Mouse (Mus musculus) hindbrain, postnatal 0 days (tissue): ENCODE data around the gene Cnpy1. TPM values are rescaled to one million over a fixed set of nuclear protein-coding genes. Genes with fewer than 3 reads are reported as not detected.
A peak's percentile ranks its signal among the peaks of the same experiment; 100 is the strongest.

ENCODE experiments used
- ATAC-seq: fragments of 200-750 bp; cut with Nextera tagmentation; 2 replicates; pipeline ENCODE4 v1.8.0; 2017; ENCODE audit warnings: mild to moderate bottlenecking, moderate TSS enrichment, moderate library complexity
- DNase-seq: peaks from one replicate; pipeline ENCODE4 v3.0.0-alpha.2; 2015; ENCODE audit warnings: low spot score
- H3K27ac ChIP-seq: fragments of 300-500 bp; sonication (generic); 2 replicates; pipeline ENCODE4 v1.5.1; 2014; ENCODE audit warnings: mild to moderate bottlenecking
- H3K27me3 ChIP-seq: fragments of 300-500 bp; sonication (generic); 2 replicates; pipeline ENCODE4 v1.6.1; 2014; ENCODE audit warnings: low read length, mixed read lengths; ENCODE audit not compliant: insufficient read depth
- H3K36me3 ChIP-seq: fragments of 300-500 bp; sonication (generic); 2 replicates; pipeline ENCODE4 v1.6.1; 2014; ENCODE audit warnings: low read length, mixed read lengths; ENCODE audit not compliant: insufficient read depth
- H3K4me1 ChIP-seq: fragments of 300-500 bp; sonication (generic); 2 replicates; pipeline ENCODE4 v1.6.1; 2014; ENCODE audit warnings: antibody characterized with exemption, low read length, mixed read lengths; ENCODE audit not compliant: insufficient read depth
- H3K4me2 ChIP-seq: fragments of 300-500 bp; sonication (generic); 2 replicates; pipeline ENCODE4 v1.6.1; 2014; ENCODE audit warnings: low read depth, mild to moderate bottlenecking, low read length, moderate library complexity, mixed read lengths
- H3K4me3 ChIP-seq: fragments of 300-500 bp; sonication (generic); 2 replicates; pipeline ENCODE4 v1.5.1; 2014; ENCODE audit warnings: low read length
- H3K9ac ChIP-seq: fragments of 300-500 bp; sonication (generic); replicated peaks from 2 replicates; pipeline ENCODE4 v1.6.1; 2014; ENCODE audit warnings: mild to moderate bottlenecking, low read length, moderate library complexity, mixed read lengths
- H3K9me3 ChIP-seq: fragments of 300-500 bp; sonication (generic); 2 replicates; pipeline ENCODE4 v1.6.1; 2016; ENCODE audit warnings: low read length, mixed read lengths
- CTCF ChIP-seq: IDR thresholded peaks from 2 replicates; pipeline ENCODE4 v1.5.1; 2016; ENCODE audit warnings: antibody characterized with exemption, control low read depth, low read depth
- WGBS: fragments of 180-500 bp; shearing (Covaris S2); extraction: QIAGEN DNeasy Blood & Tissue Kit; methylation state at CpG from one replicate; pipeline ENCODE4 v1.1.7; 2014; 5-methylcytosine and 5-hydroxymethylcytosine counted together
- polyA plus RNA-seq: library from polyadenylated mRNA; unstranded; fragments of >200 nt; fragmentation: Nextera tagmentation; extraction: Ambion mirVana; gene quantifications from 2 replicates; pipeline ENCODE4 v1.2.1, GENCODE M21; 2015
- total RNA-seq: library from RNA; depleted of rRNA; stranded (reverse); fragments of >200 nt; gene quantifications from 2 replicates; pipeline ENCODE4 v1.2.3, GENCODE M21; 2014

The Cnpy1 gene
- total and polyA plus RNA-seq, 2 experiments from 2014 or later = 31.7 to 45.6 TPM

DNA sequence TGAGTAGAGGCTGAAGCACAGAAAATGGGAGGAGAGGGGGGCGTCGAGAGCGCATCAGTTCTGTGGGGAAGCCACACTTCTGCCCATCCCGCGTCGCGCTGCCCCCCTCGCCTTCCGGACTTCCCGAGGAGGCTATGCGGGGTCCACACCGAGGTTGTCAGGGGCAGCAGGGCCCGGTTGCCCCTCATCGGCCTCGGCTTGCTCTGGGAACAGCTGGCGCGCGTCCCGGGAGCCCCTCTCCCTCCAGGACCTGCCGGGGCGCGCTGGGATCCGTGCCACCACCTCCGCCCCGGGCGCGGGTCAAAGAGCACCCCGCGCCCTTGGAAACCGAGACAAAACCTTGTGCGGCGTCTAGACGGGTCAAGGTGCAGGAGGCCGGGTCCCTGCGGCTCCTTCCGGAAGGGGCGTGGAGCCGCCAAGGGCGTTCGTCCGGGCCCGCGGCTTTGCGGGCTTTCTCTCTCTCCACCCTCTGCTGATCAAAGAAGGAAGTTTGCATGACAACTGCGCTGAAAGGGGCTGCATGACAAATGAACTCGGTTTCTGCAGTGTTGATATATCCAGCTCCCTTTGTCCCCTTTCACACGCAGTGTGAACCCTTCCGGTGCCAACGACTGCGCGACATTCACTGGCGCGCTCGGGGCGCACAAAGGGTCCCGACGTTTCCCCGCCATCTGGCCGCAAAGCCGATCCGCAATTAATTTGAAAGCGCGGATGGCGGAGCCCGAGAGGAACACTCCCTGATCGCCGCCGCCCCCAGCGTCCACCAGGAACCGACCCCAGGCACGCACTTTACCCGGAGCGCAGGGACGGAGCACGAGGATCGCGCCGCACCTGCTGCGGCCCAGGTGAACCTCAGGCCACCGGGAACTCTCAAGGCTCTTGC is 35.8 kb downstream of the Cnpy1 start:
- ATAC-seq (peak; percentile 88), DNase-seq (peak; percentile 74)
- WGBS = under 1% methylated on average over 79 of the region's 80 CpGs
- H3K4me2 ChIP-seq = peak overlapping the region; percentile 61
- peak overlapping the region; percentile 53 for H3K4me3 ChIP-seq
- peaks cover 12% of the 10 kb centered on the region for H3K27me3 ChIP-seq
- no peak for TF ChIP-seq CTCF
- peak overlapping the region; percentile 63 for H3K9ac ChIP-seq
- H3K4me1 ChIP-seq = no peaks in the 10 kb centered on the region
- no peaks in the 10 kb centered on the region for H3K36me3 ChIP-seq
- peak overlapping the region; percentile 80 for H3K27ac ChIP-seq
- H3K9me3 ChIP-seq = no peaks in the 10 kb centered on the region

- no peak for TF ChIP-seq CTCF
- no peak for ATAC-seq
- H3K27me3 ChIP-seq = peaks cover 12% of the 10 kb centered on the region
These were observed 36.7 kb downstream of the Cnpy1 start for GRCm38 (mm10) chr5:28208726-28209520.

GRCm38 (mm10) chr5:28207043-28207442 is 38.6 kb downstream of the Cnpy1 start:
- Histone ChIP-seq H3K27me3 (peaks cover 12% of the 10 kb centered on the region; the same call in 1 of the 2 replicates), H3K4me3 (no peak overlapping the region), H3K36me3 (no peaks in the 10 kb centered on the region), H3K4me1 (no peaks in the 10 kb centered on the region), H3K9ac (no peak overlapping the region), H3K9me3 (no peaks in the 10 kb centered on the region), H3K27ac (no peak overlapping the region), H3K4me2 (peak overlapping the region; percentile 21; the same call in 1 of the 2 replicates)
- no peak for TF ChIP-seq CTCF
- DNase-seq (no peak), ATAC-seq (no peak)
- 56% methylated on average over 4 of the region's 4 CpGs for WGBS

More at GRCm38 (mm10) chr5:28208726-28209520, 36.7 kb downstream of the Cnpy1 start:
- H3K9me3 ChIP-seq = no peaks in the 10 kb centered on the region
- no peaks in the 10 kb centered on the region for H3K36me3 ChIP-seq
- H3K27ac ChIP-seq = peak overlapping the region; percentile 80; the same call in 1 of the 2 replicates
- H3K9ac ChIP-seq = peak overlapping the region; percentile 63
- no peaks in the 10 kb centered on the region for H3K4me1 ChIP-seq
- peak overlapping the region; percentile 61 for H3K4me2 ChIP-seq
- WGBS = 12% methylated on average over 20 of the region's 20 CpGs
- no peak for DNase-seq
- peak overlapping the region; percentile 53 for H3K4me3 ChIP-seq

- no peak for ATAC-seq
- WGBS = 62% methylated on average over 4 of the region's 4 CpGs
- no peak for TF ChIP-seq CTCF
These were observed 39.2 kb downstream of the Cnpy1 start for GRCm38 (mm10) chr5:28206448-28206847.

GRCm38 (mm10) chr5:28204678-28205077 is 40.9 kb downstream of the Cnpy1 start:
- H3K4me3 ChIP-seq = no peak overlapping the region
- ATAC-seq = no peak
- no peak for TF ChIP-seq CTCF
- H3K9ac ChIP-seq = no peak overlapping the region
- no peak overlapping the region for H3K27ac ChIP-seq
- no peaks in the 10 kb centered on the region for H3K36me3 ChIP-seq
- H3K4me1 ChIP-seq = no peaks in the 10 kb centered on the region
- H3K27me3 ChIP-seq = peaks cover 3% of the 10 kb centered on the region; the same call in 1 of the 2 replicates
- H3K4me2 ChIP-seq = no peak overlapping the region
- no peaks in the 10 kb centered on the region for H3K9me3 ChIP-seq
- no peak for DNase-seq
- 81% methylated on average over 2 of the region's 2 CpGs for WGBS

More at GRCm38 (mm10) chr5:28206448-28206847, 39.2 kb downstream of the Cnpy1 start:
- no peak overlapping the region for H3K9ac ChIP-seq
- H3K27me3 ChIP-seq = peaks cover 12% of the 10 kb centered on the region; the same call in 1 of the 2 replicates
- no peaks in the 10 kb centered on the region for H3K36me3 ChIP-seq
- no peaks in the 10 kb centered on the region for H3K4me1 ChIP-seq
- DNase-seq = no peak
- no peaks in the 10 kb centered on the region for H3K9me3 ChIP-seq
- H3K4me2 ChIP-seq = peak overlapping the region; percentile 21; the same call in 1 of the 2 replicates
- H3K4me3 ChIP-seq = no peak overlapping the region
- H3K27ac ChIP-seq = no peak overlapping the region

DNA sequence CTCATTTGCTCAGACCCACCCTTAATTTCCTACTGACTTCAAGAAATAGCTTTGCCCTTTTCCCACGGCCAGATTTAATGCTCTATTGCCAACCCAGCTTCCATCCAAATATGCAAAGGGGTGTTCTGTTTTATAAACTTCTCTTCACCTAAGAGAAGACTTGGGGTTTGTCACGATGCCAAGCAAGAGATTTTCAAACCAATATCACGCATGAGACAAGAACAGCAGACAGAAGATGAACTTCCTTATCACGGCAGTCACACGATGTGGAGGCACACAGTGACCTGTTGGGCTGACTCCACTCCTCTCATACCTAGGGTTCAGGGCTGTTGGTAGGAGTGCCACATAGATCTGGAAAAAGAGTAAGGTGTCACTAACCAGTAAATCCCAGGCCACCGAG is 42.5 kb downstream of the Cnpy1 start:
- H3K27ac ChIP-seq = no peak overlapping the region
- H3K27me3 ChIP-seq = no peaks in the 10 kb centered on the region
- no peak overlapping the region for H3K4me2 ChIP-seq
- WGBS = 73% methylated on average over 6 of the region's 6 CpGs
- H3K9ac ChIP-seq = no peak overlapping the region
- DNase-seq = no peak
- no peak for TF ChIP-seq CTCF
- H3K4me3 ChIP-seq = no peak overlapping the region
- H3K9me3 ChIP-seq = no peaks in the 10 kb centered on the region
- no peaks in the 10 kb centered on the region for H3K36me3 ChIP-seq
- no peak for ATAC-seq
- H3K4me1 ChIP-seq = no peaks in the 10 kb centered on the region
